Mouse (Mus musculus) layer of hippocampus, adult 2 months (tissue): ENCODE results near the gene Klra10. TPM values are rescaled to one million over a fixed set of nuclear protein-coding genes. Genes with fewer than 3 reads are reported as not detected.
"Not testable (repeated sequence)": the region's sequence is repeated elsewhere in the genome, so short reads cannot be mapped to it uniquely, and the experiment has no call there.

Experiments
- DNase-seq, 2 experiments: peaks; one replicate each; pipeline ENCODE4 v3.0.0; 2022; ENCODE audit warnings: low spot score in 2 of 2
- H3K27ac ChIP-seq: fragments of 200-600 bp; 2 replicates; pipeline ENCODE4 v1.8.1; 2022
- H3K4me3 ChIP-seq: fragments of 200-600 bp; 2 replicates; pipeline ENCODE4 v1.8.1; 2022; ENCODE audit warnings: mild to moderate bottlenecking
- CTCF ChIP-seq: fragments of 200-600 bp; conservative IDR thresholded peaks from 2 replicates; pipeline ENCODE4 v1.8.1; 2022; ENCODE audit warnings: antibody characterized with exemption, mild to moderate bottlenecking, moderate library complexity
- long read RNA-seq, 2 experiments: library from polyadenylated mRNA; stranded (forward); transcript quantifications; one replicate each; pipeline ENCODE4 v2.0.0; 2021; ENCODE audit warnings: borderline mapping rate in 2 of 2
- total RNA-seq, 2 experiments: library from RNA; stranded (reverse); gene quantifications; 2 replicates each; pipeline ENCODE4 v1.2.3; 2021

Gene Klra10
- total RNA-seq: not detected
- long read RNA-seq, experiment 1: 0 reads
- long read RNA-seq, experiment 2: 0 reads

DNA sequence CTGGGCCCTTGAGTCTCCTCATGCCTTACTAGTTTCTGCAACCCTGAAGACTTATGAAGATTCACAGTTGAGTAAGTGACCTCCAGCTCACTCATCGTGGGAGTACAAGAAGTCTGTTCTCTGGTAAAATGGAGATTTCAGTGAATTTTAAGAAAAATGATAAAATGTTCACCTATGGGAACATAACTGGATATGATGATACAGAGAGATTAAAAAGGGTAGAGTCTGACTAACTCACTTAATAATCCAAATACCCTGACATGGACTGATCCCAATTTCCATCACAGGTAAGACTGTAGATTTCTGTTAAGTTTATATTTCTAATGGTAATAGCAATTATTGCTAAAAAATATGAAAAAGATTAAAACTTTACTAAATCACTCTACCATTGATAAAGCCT, at the start of gene Klra10:
Gene Klra10 (minus strand): TSS at position 101 of the 400 bp plus-strand sequence.
- not testable (repeated sequence) for H3K4me3 ChIP-seq, H3K27ac ChIP-seq, DNase-seq

DNA sequence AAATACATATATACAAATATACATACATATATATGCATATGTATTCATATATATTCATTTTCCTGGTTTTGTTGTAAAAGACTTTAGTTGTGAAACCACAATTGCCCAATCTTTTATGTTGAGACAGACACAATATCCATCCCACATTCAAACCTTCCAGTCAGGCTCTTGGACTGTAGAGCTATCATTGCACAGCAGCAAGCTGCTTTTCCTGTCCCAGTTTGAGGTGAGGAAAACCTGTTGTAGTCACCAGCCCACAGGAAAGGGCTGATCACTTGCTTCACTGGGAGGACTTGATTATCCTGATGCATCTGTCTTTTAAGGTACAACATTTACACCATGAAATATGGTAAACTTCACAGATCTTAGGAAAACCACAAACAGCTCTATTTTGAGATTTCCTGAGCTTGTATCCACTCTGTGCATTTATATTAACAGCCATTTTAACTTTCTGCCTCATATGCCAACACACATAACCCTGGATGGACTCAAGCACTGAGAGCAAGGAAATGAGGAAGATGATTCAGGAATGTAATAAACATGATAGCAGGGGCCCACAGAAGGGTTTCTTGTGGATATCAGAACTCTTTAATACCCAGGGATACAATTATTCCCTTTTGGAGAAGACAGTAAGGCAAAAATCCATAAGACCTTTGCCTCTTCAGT, 6.4 kb upstream of the Klra10 start:
- no peak overlapping the region for H3K4me3 ChIP-seq
- no peak for TF ChIP-seq CTCF
- H3K27ac ChIP-seq: no peak overlapping the region
- DNase-seq: no peak

DNA sequence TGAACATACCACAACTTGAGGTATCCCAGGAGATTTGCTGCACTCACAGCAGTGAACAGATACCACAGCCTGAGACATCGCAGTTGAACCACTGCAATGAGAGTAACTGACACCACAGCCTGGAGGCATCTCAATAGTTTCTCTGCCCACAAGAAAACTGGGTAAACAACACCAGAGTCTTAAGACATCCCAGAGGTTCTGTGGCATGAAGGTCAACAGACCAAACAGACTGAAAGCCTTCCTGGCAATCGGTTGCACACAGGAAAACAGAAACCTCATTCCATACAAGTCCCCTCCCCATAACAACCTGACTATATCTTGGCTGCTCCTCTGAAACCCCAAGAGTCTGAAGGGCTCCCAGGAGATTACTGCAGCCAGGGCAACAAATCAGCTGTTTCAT, 26.4 kb downstream of the Klra10 start:
- no peak overlapping the region for H3K27ac ChIP-seq
- TF ChIP-seq CTCF: no peak
- DNase-seq: no peak
- no peak overlapping the region for H3K4me3 ChIP-seq

DNA sequence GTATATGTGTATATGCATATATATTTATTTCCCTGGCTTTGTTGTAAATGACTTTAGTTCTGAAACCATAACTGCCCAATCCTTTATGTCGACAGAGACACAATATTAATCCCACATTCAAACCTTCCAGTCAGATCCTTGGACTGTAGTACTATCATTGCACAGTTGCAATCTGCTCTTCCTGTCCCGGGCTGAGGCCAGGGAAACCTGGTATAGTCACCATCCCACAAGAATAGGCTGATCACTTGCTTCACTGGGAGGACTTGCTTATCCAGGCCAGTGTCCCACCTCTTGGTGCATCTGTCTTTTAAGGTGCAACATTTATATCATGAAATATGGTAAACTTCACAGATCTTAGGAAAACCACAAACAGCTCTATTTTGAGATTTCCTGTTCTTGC, 44.2 kb downstream of the Klra10 start:
- Histone ChIP-seq H3K4me3 (no peak overlapping the region), H3K27ac (no peak overlapping the region)
- DNase-seq: no peak
- TF ChIP-seq CTCF: no peak

DNA sequence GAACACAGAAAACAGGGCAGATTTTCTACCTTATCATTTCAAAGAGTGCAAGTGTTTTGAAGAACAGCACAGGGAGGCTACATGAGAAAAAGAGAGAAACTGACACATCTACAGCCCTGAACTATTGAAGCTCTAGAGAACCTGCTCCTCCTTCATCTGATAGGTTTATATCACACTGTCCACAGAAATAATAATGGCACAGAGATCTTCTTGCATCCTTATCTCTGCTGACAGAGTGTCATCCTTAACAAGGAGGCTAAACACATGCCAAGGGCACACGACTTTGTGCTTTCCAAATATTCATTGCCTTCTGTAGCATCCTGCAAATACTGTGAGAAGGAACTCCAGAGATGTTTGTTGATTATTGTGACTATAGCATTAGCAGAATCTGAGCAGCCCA, 45.1 kb downstream of the Klra10 start:
- Histone ChIP-seq H3K4me3 (no peak overlapping the region), H3K27ac (no peak overlapping the region)
- TF ChIP-seq CTCF: no peak
- no peak for DNase-seq

DNA sequence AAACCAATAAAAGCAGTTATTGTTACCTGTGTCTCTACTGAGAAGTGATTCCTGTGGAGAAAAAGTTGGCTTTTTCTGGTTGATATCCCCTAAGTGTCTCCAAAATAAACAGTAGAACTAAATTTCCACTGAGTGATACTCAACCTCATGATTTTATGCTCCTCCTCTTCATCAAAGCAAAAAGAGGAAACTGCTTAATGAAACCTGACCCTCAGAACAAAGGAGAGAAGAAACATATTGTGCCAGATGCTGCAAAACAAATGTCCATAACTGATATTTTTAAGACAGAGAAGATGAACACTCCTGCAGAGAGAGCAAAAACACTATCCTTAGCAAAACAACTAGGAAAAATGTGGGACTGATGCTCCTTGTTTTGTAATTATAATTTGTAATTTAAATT, 48.5 kb downstream of the Klra10 start, which contains the start of gene Klra7:
Gene Klra7 (minus strand): TSS at position 101 of the 400 bp plus-strand sequence.
- H3K27ac ChIP-seq: no peak within 1 kb of the TSS
- no peak for DNase-seq
- no peak for TF ChIP-seq CTCF
- no peak within 1 kb of the TSS for H3K4me3 ChIP-seq

Other genes starting within 250 kb of the Klra10 start
- gene Klra4, start 214.7 kb downstream of the Klra10 start, total RNA-seq: not detected
- gene Klra8, start 152.0 kb downstream of the Klra10 start, total RNA-seq: not detected
- gene Klra9, start 88.8 kb downstream of the Klra10 start, total RNA-seq: not detected
- gene Klra7, start 48.6 kb downstream of the Klra10 start, total RNA-seq: not detected
- not detected for gene Klra3, start 55.6 kb upstream of the Klra10 start, total RNA-seq
- not detected for gene Klra1, start 104.9 kb upstream of the Klra10 start, total RNA-seq